Mouse (Mus musculus) megakaryocyte, embryonic 14.5 days (primary cell): ENCODE measurements around the gene Sqstm1. TPM values are rescaled to one million over a fixed set of nuclear protein-coding genes. Genes with fewer than 3 reads are reported as not detected.
A peak's percentile ranks its signal among the peaks of the same experiment; 100 is the strongest.

ENCODE experiments used
- H3K27me3 ChIP-seq: replicated peaks from 2 replicates; pipeline ENCODE3; 2012; ENCODE audit warnings: inconsistent platforms
- H3K36me3 ChIP-seq: replicated peaks from 2 replicates; pipeline ENCODE3; 2012; ENCODE audit warnings: low read length, inconsistent platforms, mixed read lengths
- H3K4me1 ChIP-seq: 2 replicates; pipeline ENCODE4 v1.6.1; 2012; ENCODE audit warnings: inconsistent platforms
- H3K4me3 ChIP-seq: replicated peaks from 2 replicates; pipeline ENCODE3; 2012; ENCODE audit warnings: moderate library complexity, mild to moderate bottlenecking, inconsistent platforms
- H3K9me3 ChIP-seq: 2 replicates; pipeline ENCODE4 v1.6.1; 2012; ENCODE audit warnings: inconsistent platforms
- FLI1 ChIP-seq: IDR thresholded peaks from 2 replicates; pipeline ENCODE4 v1.6.1; 2012; ENCODE audit warnings: low read length, inconsistent platforms, mixed read lengths
- GATA1 ChIP-seq: IDR thresholded peaks from 3 replicates; pipeline ENCODE4 v1.6.1; 2012; ENCODE audit warnings: mixed read lengths, low read length, inconsistent platforms, borderline replicate concordance
- polyA plus RNA-seq: library from polyadenylated mRNA; stranded (reverse); fragments of >175 nt; gene quantifications from 2 replicates; pipeline ENCODE4 v1.2.3, GENCODE M21; 2012; ENCODE audit warnings: low replicate concordance; ENCODE audit not compliant: insufficient read depth

Gene Sqstm1
- polyA plus RNA-seq, 1 experiment = 155 TPM

DNA sequence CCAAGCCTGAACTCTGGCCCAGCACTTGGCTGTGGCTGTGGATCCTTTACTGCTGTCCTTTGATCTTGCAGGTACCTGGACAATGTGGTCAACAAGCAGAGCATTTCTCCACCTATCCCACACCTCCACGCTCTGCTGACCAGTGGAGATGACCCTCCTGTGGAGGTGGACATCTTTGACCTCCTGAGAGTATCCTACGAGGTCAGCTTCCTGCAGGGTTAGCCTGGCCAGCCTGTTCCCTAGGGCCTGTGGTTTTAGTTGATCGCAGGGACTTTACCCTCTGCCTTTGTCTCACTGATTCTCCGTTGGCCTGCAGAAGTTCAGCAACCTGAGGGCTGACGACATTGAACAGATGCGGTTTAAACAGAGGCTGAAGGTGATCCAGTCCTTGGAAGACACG is 52.3 kb downstream of the Sqstm1 start:
- no peaks in the 10 kb centered on the region for H3K27me3 ChIP-seq
- H3K9me3 ChIP-seq = no peaks in the 10 kb centered on the region
- no peak for TF ChIP-seq GATA1
- no peak for TF ChIP-seq FLI1
- H3K36me3 ChIP-seq = peaks cover 97% of the 10 kb centered on the region
- H3K4me3 ChIP-seq = no peak overlapping the region
- peaks cover 20% of the 10 kb centered on the region for H3K4me1 ChIP-seq

DNA sequence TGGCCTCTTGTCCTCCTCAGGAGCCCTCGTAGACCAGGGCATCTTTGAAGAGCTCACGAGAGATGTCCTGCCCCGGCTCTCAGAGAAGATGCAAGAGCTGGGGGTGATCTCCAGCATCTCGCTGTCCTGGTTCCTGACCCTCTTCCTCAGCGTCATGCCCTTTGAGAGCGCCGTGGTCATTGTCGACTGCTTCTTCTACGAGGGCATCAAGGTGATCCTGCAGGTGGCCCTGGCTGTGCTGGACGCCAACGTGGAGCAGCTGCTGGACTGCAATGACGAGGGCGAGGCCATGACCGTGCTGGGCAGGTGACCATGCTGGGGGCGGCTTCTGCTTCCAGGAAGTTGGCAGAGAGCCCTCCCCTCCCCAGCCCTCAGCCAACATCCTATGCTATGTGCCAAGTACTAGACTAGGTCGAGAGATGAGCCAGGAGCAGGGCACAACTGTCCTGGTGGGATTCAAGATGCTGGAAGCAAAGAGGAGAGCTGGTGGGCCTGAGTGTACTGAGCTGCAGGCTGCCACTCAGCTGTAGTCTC is 53.8 kb downstream of the Sqstm1 start:
- Histone ChIP-seq H3K4me1 (peaks cover 7% of the 10 kb centered on the region), H3K27me3 (no peaks in the 10 kb centered on the region), H3K36me3 (peaks cover 97% of the 10 kb centered on the region), H3K9me3 (no peaks in the 10 kb centered on the region), H3K4me3 (peak overlapping the region; percentile 33)
- TF ChIP-seq GATA1 (no peak), FLI1 (no peak)

DNA sequence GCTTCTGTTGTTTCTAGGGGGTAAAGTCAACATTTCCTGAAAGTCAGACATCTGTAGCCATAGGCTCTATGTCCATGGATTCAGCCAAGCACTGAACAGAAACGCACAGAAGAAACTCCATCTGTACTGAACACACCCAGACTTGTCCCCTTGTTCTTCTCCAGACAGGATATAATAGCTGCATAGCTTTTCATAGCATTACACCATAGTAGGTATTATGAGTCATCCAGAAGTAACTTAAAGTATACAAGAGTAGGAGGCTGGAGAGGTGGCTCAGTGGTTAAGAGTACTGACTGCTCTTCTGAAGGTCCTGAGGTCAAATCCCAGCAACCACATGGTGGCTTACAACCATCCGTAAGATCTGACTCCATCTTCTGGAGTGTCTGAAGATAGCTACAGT is 54.8 kb downstream of the Sqstm1 start:
- Histone ChIP-seq H3K27me3 (no peaks in the 10 kb centered on the region), H3K36me3 (peaks cover 97% of the 10 kb centered on the region), H3K4me3 (no peak overlapping the region), H3K4me1 (no peaks in the 10 kb centered on the region; the same call in 1 of the 2 replicates), H3K9me3 (no peaks in the 10 kb centered on the region)
- TF ChIP-seq FLI1 (no peak), GATA1 (no peak)

- Histone ChIP-seq H3K27me3 (no peaks in the 10 kb centered on the region), H3K9me3 (no peaks in the 10 kb centered on the region), H3K4me3 (no peak overlapping the region), H3K36me3 (peaks cover 97% of the 10 kb centered on the region), H3K4me1 (no peaks in the 10 kb centered on the region; the same call in 1 of the 2 replicates)
- TF ChIP-seq FLI1 (no peak), GATA1 (no peak)
Measured at GRCm38 (mm10) chr11:50154777-50155520, 55.7 kb downstream of the Sqstm1 start.

- Histone ChIP-seq H3K9me3 (no peaks in the 10 kb centered on the region), H3K4me3 (no peak overlapping the region), H3K36me3 (peaks cover 97% of the 10 kb centered on the region), H3K27me3 (no peaks in the 10 kb centered on the region), H3K4me1 (peaks cover 6% of the 10 kb centered on the region; the same call in 1 of the 2 replicates)
- TF ChIP-seq GATA1 = no peak
- TF ChIP-seq FLI1 = no peak
Measured at GRCm38 (mm10) chr11:50154166-50154565, 56.5 kb downstream of the Sqstm1 start.

- Histone ChIP-seq H3K27me3 (no peaks in the 10 kb centered on the region), H3K9me3 (no peaks in the 10 kb centered on the region), H3K4me1 (peaks cover 10% of the 10 kb centered on the region; the same call in 1 of the 2 replicates), H3K36me3 (peaks cover 95% of the 10 kb centered on the region), H3K4me3 (no peak overlapping the region)
- no peak for TF ChIP-seq FLI1
- TF ChIP-seq GATA1 = no peak
Measured at GRCm38 (mm10) chr11:50151374-50151773, 59.3 kb downstream of the Sqstm1 start.

DNA sequence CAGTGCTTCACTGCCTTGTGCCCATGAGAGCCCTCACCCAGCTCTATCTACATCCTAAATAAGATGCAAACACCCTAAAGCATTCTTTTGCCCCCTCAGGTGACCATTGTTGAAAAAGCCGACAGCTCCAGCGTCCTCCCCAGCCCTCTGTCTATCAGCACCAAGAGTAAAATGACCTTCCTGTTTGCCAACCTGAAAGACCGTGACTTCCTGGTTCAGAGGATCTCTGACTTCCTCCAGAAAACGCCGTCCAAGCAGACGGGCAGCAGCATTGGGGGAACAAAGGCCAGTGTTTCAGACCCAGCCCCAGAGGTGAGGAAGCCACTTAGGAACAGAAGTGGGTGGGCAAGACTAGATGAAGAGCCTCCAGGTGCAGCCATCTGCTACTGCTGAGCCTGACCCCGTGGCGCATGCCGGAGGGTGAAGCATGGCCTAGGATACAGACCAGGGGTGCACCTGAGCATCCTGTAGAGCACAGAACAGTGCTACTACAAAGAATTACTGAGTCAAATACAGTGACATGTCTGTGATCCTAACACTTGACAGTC is 61.0 kb downstream of the Sqstm1 start:
- no peak for TF ChIP-seq FLI1
- no peak for TF ChIP-seq GATA1
- no peaks in the 10 kb centered on the region for H3K27me3 ChIP-seq
- peaks cover 98% of the 10 kb centered on the region for H3K36me3 ChIP-seq
- H3K4me3 ChIP-seq = no peak overlapping the region
- no peaks in the 10 kb centered on the region for H3K9me3 ChIP-seq
- H3K4me1 ChIP-seq = peaks cover 10% of the 10 kb centered on the region; the same call in 1 of the 2 replicates

Other genes with a start within 250 kb of the Sqstm1 start
- 23.9 and 25.1 TPM in 2 replicates for gene Rnf130, start 185.5 kb downstream of the Sqstm1 start, polyA plus RNA-seq
- gene Tbc1d9b, start 79.4 kb downstream of the Sqstm1 start, polyA plus RNA-seq = 10.0 and 34.0 TPM in 2 replicates
- 3.7 TPM in 1 of 2 replicates, not detected in the other for gene Mrnip, start 36.4 kb downstream of the Sqstm1 start, polyA plus RNA-seq
- gene Mgat4b, start 63 bp upstream of the Sqstm1 start, polyA plus RNA-seq = 119 and 130 TPM in 2 replicates
- 10.5 and 22.9 TPM in 2 replicates for gene Ltc4s, start 27.8 kb upstream of the Sqstm1 start, polyA plus RNA-seq
- gene Maml1, start 81.5 kb upstream of the Sqstm1 start, polyA plus RNA-seq = 4.5 and 8.3 TPM in 2 replicates
- gene Canx, start 114.8 kb upstream of the Sqstm1 start, polyA plus RNA-seq = 4.5 and 79.1 TPM in 2 replicates
- not detected in 2 replicates for gene Cby3, start 143.6 kb upstream of the Sqstm1 start, polyA plus RNA-seq
- 12.9 and 121 TPM in 2 replicates for gene Hnrnph1, start 166.2 kb upstream of the Sqstm1 start, polyA plus RNA-seq
- gene Rufy1, start 220.3 kb upstream of the Sqstm1 start, polyA plus RNA-seq = 1.2 and 2.3 TPM in 2 replicates